Mouse (Mus musculus) cerebellum, adult 2 months (tissue): Measurements from ENCODE around the gene Phka2. TPM values are rescaled to one million over a fixed set of nuclear protein-coding genes. Genes with fewer than 3 reads are reported as not detected.

Source experiments
- DNase-seq, 2 experiments: peaks; one replicate each; pipeline ENCODE4 v3.0.0; 2021
- H3K27ac ChIP-seq: fragments of 200-500 bp; 2 replicates; pipeline ENCODE4 v1.5.1; 2012; ENCODE audit warnings: low read length, control low read depth, inconsistent platforms; ENCODE audit not compliant: insufficient read depth
- H3K27me3 ChIP-seq: fragments of 200-500 bp; 2 replicates; pipeline ENCODE4 v1.6.1; 2012; ENCODE audit warnings: inconsistent platforms, mild to moderate bottlenecking, low read length, moderate library complexity; ENCODE audit not compliant: control insufficient read depth, insufficient read depth
- H3K4me1 ChIP-seq: fragments of 200-500 bp; 2 replicates; pipeline ENCODE4 v1.6.1; 2011; ENCODE audit warnings: low read length; ENCODE audit not compliant: control insufficient read depth, insufficient read depth
- H3K4me3 ChIP-seq: fragments of 200-500 bp; replicated peaks from 2 replicates; pipeline ENCODE3; 2011; ENCODE audit warnings: mild to moderate bottlenecking, low read depth, low read length, control low read depth; ENCODE audit not compliant: insufficient read depth
- CTCF ChIP-seq: fragments of 200-500 bp; IDR thresholded peaks from 2 replicates; pipeline ENCODE4 v1.5.1; 2011; ENCODE audit warnings: low read depth, mild to moderate bottlenecking, control low read depth, low read length, moderate library complexity, borderline replicate concordance; ENCODE audit not compliant: insufficient read depth
- POLR2A ChIP-seq: fragments of 200-500 bp; IDR thresholded peaks from 2 replicates; pipeline ENCODE4 v1.6.1; 2011; ENCODE audit warnings: low read length, control low read depth, borderline replicate concordance; ENCODE audit not compliant: insufficient read depth
- WGBS: fragments of 180-500 bp; shearing (Covaris S2); methylation state at CpG from one replicate; pipeline ENCODE4 v1.1.7; 2018; 5-methylcytosine and 5-hydroxymethylcytosine counted together
- polyA plus RNA-seq: library from polyadenylated mRNA; depleted of rRNA; stranded (reverse); fragments of >200 nt; gene quantifications from 2 replicates; pipeline ENCODE4 v1.2.3, GENCODE M21; 2012

The Phka2 gene
- polyA plus RNA-seq, 1 experiment: 28.3 TPM

- Histone ChIP-seq H3K4me3 (peak overlapping the region; percentile 99), H3K4me1 (no peaks in the 10 kb centered on the region), H3K27me3 (no peaks in the 10 kb centered on the region), H3K27ac (peak overlapping the region; percentile 79)
- TF ChIP-seq CTCF (no peak), POLR2A (no peak)
- 13% methylated on average over 12 of the region's 12 CpGs for WGBS
- DNase-seq: no peak
Observed at GRCm38 (mm10) chrX:160501687-160502047, 299 bp upstream of the Phka2 start.

GRCm38 (mm10) chrX:160509046-160509445 lies 7.1 kb downstream of the Phka2 start:
- Histone ChIP-seq H3K4me1 (no peaks in the 10 kb centered on the region), H3K4me3 (no peak overlapping the region), H3K27ac (no peak overlapping the region), H3K27me3 (no peaks in the 10 kb centered on the region)
- WGBS: 68% methylated on average over 1 of the region's 1 CpGs
- no peak for TF ChIP-seq CTCF
- DNase-seq: no peak

GRCm38 (mm10) chrX:160510197-160510596 lies 8.2 kb downstream of the Phka2 start:
- no peak for TF ChIP-seq POLR2A
- TF ChIP-seq CTCF: no peak
- H3K4me3 ChIP-seq: no peak overlapping the region
- no peak overlapping the region for H3K27ac ChIP-seq
- no peak for DNase-seq
- WGBS: 84% methylated on average over 2 of the region's 2 CpGs
- H3K4me1 ChIP-seq: no peaks in the 10 kb centered on the region
- no peaks in the 10 kb centered on the region for H3K27me3 ChIP-seq

- TF ChIP-seq CTCF (no peak), POLR2A (no peak)
- no peaks in the 10 kb centered on the region for H3K27me3 ChIP-seq
Observed at GRCm38 (mm10) chrX:160516027-160516426, 14.1 kb downstream of the Phka2 start.

GRCm38 (mm10) chrX:160542772-160543171 lies 40.8 kb downstream of the Phka2 start:
- DNase-seq: no peak
- Histone ChIP-seq H3K4me1 (no peaks in the 10 kb centered on the region), H3K27me3 (no peaks in the 10 kb centered on the region), H3K27ac (no peak overlapping the region), H3K4me3 (no peak overlapping the region)
- whole genome bisulfite sequencing: 41% methylated on average over 2 of the region's 2 CpGs
- TF ChIP-seq CTCF (no peak), POLR2A (no peak)

More at GRCm38 (mm10) chrX:160516027-160516426, 14.1 kb downstream of the Phka2 start:
- no peak overlapping the region for H3K27ac ChIP-seq
- no peak overlapping the region for H3K4me3 ChIP-seq
- DNase-seq: no peak
- no peaks in the 10 kb centered on the region for H3K4me1 ChIP-seq

GRCm38 (mm10) chrX:160548875-160549274 lies 46.9 kb downstream of the Phka2 start:
- no peak overlapping the region for H3K27ac ChIP-seq
- H3K27me3 ChIP-seq: no peaks in the 10 kb centered on the region
- H3K4me1 ChIP-seq: no peaks in the 10 kb centered on the region
- peak in 1 of 2 experiments; percentile 6 for DNase-seq
- no peak for TF ChIP-seq POLR2A
- no peak for TF ChIP-seq CTCF
- WGBS: 13% methylated on average over 1 of the region's 1 CpGs
- no peak overlapping the region for H3K4me3 ChIP-seq

- 69% methylated on average over 4 of the region's 4 CpGs for WGBS
- no peaks in the 10 kb centered on the region for H3K27me3 ChIP-seq
- no peak overlapping the region for H3K4me3 ChIP-seq
- TF ChIP-seq CTCF: no peak
- no peak overlapping the region for H3K27ac ChIP-seq
- H3K4me1 ChIP-seq: no peaks in the 10 kb centered on the region
- no peak for DNase-seq
Observed at GRCm38 (mm10) chrX:160552066-160552465, 50.1 kb downstream of the Phka2 start.

- no peak overlapping the region for H3K27ac ChIP-seq
- no peak overlapping the region for H3K4me3 ChIP-seq
- no peaks in the 10 kb centered on the region for H3K27me3 ChIP-seq
- peaks cover 3% of the 10 kb centered on the region; the same call in 1 of the 2 replicates for H3K4me1 ChIP-seq
- 64% methylated on average over 5 of the region's 5 CpGs for WGBS
- TF ChIP-seq CTCF: peak; percentile 47; the same call in 1 of the 2 replicates
- TF ChIP-seq POLR2A: no peak
- no peak for DNase-seq
Observed at GRCm38 (mm10) chrX:160583589-160583988, 81.6 kb downstream of the Phka2 start.

- no peaks in the 10 kb centered on the region for H3K27me3 ChIP-seq
- WGBS: 94% methylated on average over 4 of the region's 4 CpGs
- TF ChIP-seq POLR2A (no peak), CTCF (no peak)
Observed at GRCm38 (mm10) chrX:160584148-160584838, 82.3 kb downstream of the Phka2 start.

More at GRCm38 (mm10) chrX:160584148-160584838, 82.3 kb downstream of the Phka2 start:
- no peak for DNase-seq
- no peak overlapping the region for H3K27ac ChIP-seq
- H3K4me1 ChIP-seq: peaks cover 6% of the 10 kb centered on the region
- H3K4me3 ChIP-seq: no peak overlapping the region
